Mouse (Mus musculus) E14TG2a.4 (cell line): Measurements from ENCODE around the gene Zfp526.

Experiments
- H3K27me3 ChIP-seq: 2 replicates; pipeline ENCODE4 v1.6.1; 2014; ENCODE audit warnings: low read length, control low read depth; ENCODE audit not compliant: insufficient read depth
- H3K36me3 ChIP-seq: 2 replicates; pipeline ENCODE4 v1.6.1; 2014; ENCODE audit warnings: low read length, control low read depth; ENCODE audit not compliant: insufficient read depth
- H3K4me1 ChIP-seq: replicated peaks from 2 replicates; pipeline ENCODE4 v1.6.1; 2014; ENCODE audit warnings: low read depth, low read length, control low read depth
- H3K4me3 ChIP-seq: replicated peaks from 2 replicates; pipeline ENCODE4 v1.5.1; 2014; ENCODE audit warnings: mild to moderate bottlenecking, low read length
- H3K9me3 ChIP-seq: 2 replicates; pipeline ENCODE4 v1.6.1; 2014; ENCODE audit warnings: low read length, control low read depth
- CTCF ChIP-seq: conservative IDR thresholded peaks from 2 replicates; pipeline ENCODE4 v1.5.1; 2014; ENCODE audit warnings: low read length
- NANOG ChIP-seq: IDR thresholded peaks from 2 replicates; pipeline ENCODE4 v1.6.1; 2014; ENCODE audit warnings: borderline replicate concordance, low read length, mixed read lengths
- POU5F1 ChIP-seq: IDR thresholded peaks from 2 replicates; pipeline ENCODE4 v1.6.1; 2014; ENCODE audit warnings: low read length, borderline replicate concordance

The Zfp526 gene

GRCm38 (mm10) chr7:25218705-25219415 lies 2.4 kb upstream of the Zfp526 start:
- Histone ChIP-seq H3K27me3 (no peaks in the 10 kb centered on the region), H3K36me3 (peaks cover 54% of the 10 kb centered on the region), H3K4me1 (peaks cover 70% of the 10 kb centered on the region), H3K9me3 (no peaks in the 10 kb centered on the region), H3K4me3 (peak overlapping the region; percentile 90)
- TF ChIP-seq CTCF, result no peak
- no peak for TF ChIP-seq NANOG
- TF ChIP-seq POU5F1, result no peak

GRCm38 (mm10) chr7:25219416-25219750 lies 1.8 kb upstream of the Zfp526 start:
- H3K4me1 ChIP-seq, result peaks cover 65% of the 10 kb centered on the region
- H3K9me3 ChIP-seq, result no peaks in the 10 kb centered on the region
- peak overlapping the region; percentile 90 for H3K4me3 ChIP-seq
- TF ChIP-seq NANOG, result no peak
- TF ChIP-seq POU5F1, result no peak
- TF ChIP-seq CTCF, result no peak
- H3K36me3 ChIP-seq, result peaks cover 55% of the 10 kb centered on the region
- no peaks in the 10 kb centered on the region for H3K27me3 ChIP-seq

GRCm38 (mm10) chr7:25219756-25220456 lies 1.3 kb upstream of the Zfp526 start:
- TF ChIP-seq CTCF (no peak), POU5F1 (no peak), NANOG (no peak)

GRCm38 (mm10) chr7:25220457-25221101 lies 646 bp upstream of the Zfp526 start, which contains the start of gene Dedd2:
TSS of gene Dedd2 (minus strand) at chr7:25220615.
- H3K36me3 ChIP-seq, result peaks cover 57% of the 10 kb centered on the region
- peak within 1 kb of the TSS; percentile 90 for H3K4me3 ChIP-seq
- no peaks in the 10 kb centered on the region for H3K9me3 ChIP-seq
- H3K4me1 ChIP-seq, result peaks cover 63% of the 10 kb centered on the region
- H3K27me3 ChIP-seq, result no peaks in the 10 kb centered on the region
- no peak for TF ChIP-seq NANOG
- TF ChIP-seq POU5F1, result no peak
- TF ChIP-seq CTCF, result no peak

More at GRCm38 (mm10) chr7:25219756-25220456, 1.3 kb upstream of the Zfp526 start:
- peak overlapping the region; percentile 90 for H3K4me3 ChIP-seq
- no peaks in the 10 kb centered on the region for H3K27me3 ChIP-seq
- H3K36me3 ChIP-seq, result peaks cover 57% of the 10 kb centered on the region
- H3K4me1 ChIP-seq, result peaks cover 63% of the 10 kb centered on the region
- H3K9me3 ChIP-seq, result no peaks in the 10 kb centered on the region

GRCm38 (mm10) chr7:25222275-25222967 lies 1.2 kb downstream of the Zfp526 start:
- peaks cover 60% of the 10 kb centered on the region for H3K36me3 ChIP-seq
- TF ChIP-seq NANOG, result no peak
- TF ChIP-seq CTCF, result no peak
- no peak for TF ChIP-seq POU5F1

GRCm38 (mm10) chr7:25227523-25228300 lies 6.5 kb downstream of the Zfp526 start:
- Histone ChIP-seq H3K9me3 (no peaks in the 10 kb centered on the region), H3K4me3 (no peak overlapping the region), H3K27me3 (no peaks in the 10 kb centered on the region), H3K4me1 (peaks cover 48% of the 10 kb centered on the region), H3K36me3 (peaks cover 99% of the 10 kb centered on the region)
- TF ChIP-seq CTCF, result no peak
- no peak for TF ChIP-seq POU5F1
- TF ChIP-seq NANOG, result no peak

More at GRCm38 (mm10) chr7:25222275-25222967, 1.2 kb downstream of the Zfp526 start:
- Histone ChIP-seq H3K27me3 (no peaks in the 10 kb centered on the region), H3K4me3 (peak overlapping the region; percentile 90), H3K4me1 (peaks cover 73% of the 10 kb centered on the region), H3K9me3 (no peaks in the 10 kb centered on the region)

GRCm38 (mm10) chr7:25230690-25231285 lies 9.6 kb downstream of the Zfp526 start:
- Histone ChIP-seq H3K4me1 (peaks cover 58% of the 10 kb centered on the region), H3K27me3 (no peaks in the 10 kb centered on the region), H3K4me3 (no peak overlapping the region), H3K36me3 (peaks cover 100% of the 10 kb centered on the region), H3K9me3 (no peaks in the 10 kb centered on the region)
- TF ChIP-seq NANOG (no peak), CTCF (no peak), POU5F1 (no peak)
